Mouse (Mus musculus): ENCODE measurements around the gene Cfap206. TPM values are rescaled to one million over a fixed set of nuclear protein-coding genes. Genes with fewer than 3 reads are reported as not detected.
A peak's percentile ranks its signal among the peaks of the same experiment; 100 is the strongest.
"Not testable (repeated sequence)": the region's sequence is repeated elsewhere in the genome, so short reads cannot be mapped to it uniquely, and the experiment has no call there.

The Cfap206 gene
- polyA plus RNA-seq (2015; fragmentation: Nextera tagmentation; extraction: Ambion mirVana): 2.7 and 4.7 TPM in 2 replicates

DNA sequence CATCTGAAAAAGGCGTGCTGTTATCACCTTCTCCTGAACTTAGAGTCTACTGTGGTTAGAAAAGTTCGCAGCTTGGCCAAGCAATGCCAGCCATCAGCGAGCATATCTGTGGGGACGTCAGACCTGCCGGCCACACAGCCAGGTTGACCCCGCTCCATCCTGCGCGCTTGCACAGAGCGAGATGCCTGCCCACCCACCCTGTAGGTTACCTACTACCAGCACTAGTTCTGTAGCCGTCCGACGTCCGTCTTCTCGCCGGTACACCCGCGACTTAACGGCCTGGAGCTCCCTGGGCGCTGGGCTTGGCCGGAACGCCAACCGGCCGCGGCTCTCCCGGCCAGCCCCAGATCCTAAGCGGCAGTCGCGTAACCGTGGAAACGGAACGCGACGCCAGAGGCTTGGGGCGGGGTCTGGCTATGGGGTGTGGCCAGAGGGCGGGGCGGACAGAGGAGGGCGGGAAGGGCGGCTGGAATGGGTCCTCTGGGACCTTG, at the start of gene Cfap206:
TSS of gene Cfap206 (minus strand) at position 356 of the 491 bp plus-strand sequence.
- Histone ChIP-seq H3K27ac (no peak within 1 kb of the TSS), H3K9ac (peak within 1 kb of the TSS; percentile 72), H3K27me3 (peaks cover 3% of the 10 kb centered on the region; the same call in 1 of the 2 replicates), H3K4me1 (replicated peaks) (peaks cover 8% of the 10 kb centered on the region), H3K36me3 (no peaks in the 10 kb centered on the region), H3K9me3 (no peaks in the 10 kb centered on the region), H3K4me3 (peak within 1 kb of the TSS; percentile 52), H3K4me2 (peak within 1 kb of the TSS; percentile 83)
- WGBS: under 1% methylated on average over 38 of the region's 38 CpGs
- ATAC-seq (ENCODE audit: low FRiP score): peak; percentile 92

DNA sequence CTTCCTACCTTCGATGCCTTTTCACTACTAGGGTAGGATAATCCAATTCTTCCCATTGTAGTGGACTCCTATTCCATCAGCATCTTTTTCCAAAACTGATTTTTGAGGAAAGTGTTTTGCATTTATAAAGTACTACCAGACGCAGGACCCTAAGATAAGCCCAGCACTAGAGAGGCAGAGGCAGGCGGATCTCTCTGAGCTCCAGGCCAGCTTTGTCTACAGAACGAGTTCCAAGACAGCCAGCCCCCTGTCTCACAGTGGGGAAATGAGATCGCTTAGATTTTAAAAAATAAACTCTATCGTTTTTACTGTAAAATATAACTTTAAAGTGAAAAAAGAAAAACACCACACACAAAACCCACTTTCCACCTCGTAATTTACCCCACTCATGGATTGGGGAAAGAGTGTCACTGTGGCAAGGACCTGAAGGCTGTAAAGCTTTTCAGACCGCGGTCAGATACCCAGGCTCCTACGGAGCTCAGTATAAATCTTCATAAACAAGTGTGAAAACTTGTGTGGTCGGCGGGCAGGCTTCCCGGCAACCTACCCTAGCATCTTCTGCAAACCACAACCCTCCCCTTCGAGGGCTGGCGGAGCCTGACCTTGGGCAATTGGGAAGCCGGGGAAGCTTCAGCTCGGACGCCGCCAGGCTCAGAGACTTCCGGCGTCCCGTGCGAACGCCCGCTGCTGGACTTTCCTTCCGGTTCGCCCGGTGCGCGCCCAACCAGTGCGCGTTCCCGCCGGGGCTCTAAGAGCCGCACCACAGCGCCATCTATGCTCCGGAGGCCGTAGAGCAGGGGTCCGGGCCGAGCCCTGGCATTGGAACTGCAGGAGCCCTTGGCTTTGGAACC, 47.9 kb upstream of the Cfap206 start, which contains the start of gene Smim8:
TSS of gene Smim8 (minus strand) at position 747 of the 851 bp plus-strand sequence.
- 6% methylated on average over 40 of the region's 40 CpGs for WGBS
- Histone ChIP-seq H3K9me3 (no peaks in the 10 kb centered on the region), H3K4me2 (peak within 1 kb of the TSS; percentile 71), H3K27me3 (no peaks in the 10 kb centered on the region), H3K36me3 (no peaks in the 10 kb centered on the region), H3K4me3 (peak within 1 kb of the TSS; percentile 61), H3K9ac (peak within 1 kb of the TSS; percentile 75), H3K27ac (peak within 1 kb of the TSS; percentile 85), H3K4me1 (replicated peaks) (peaks cover 9% of the 10 kb centered on the region)
- peak; percentile 96 for ATAC-seq (ENCODE audit: low FRiP score)

- H3K9me3 ChIP-seq: no peaks in the 10 kb centered on the region
- H3K4me2 ChIP-seq: no peak overlapping the region
- H3K4me1 ChIP-seq (replicated peaks): peaks cover 10% of the 10 kb centered on the region
- H3K27me3 ChIP-seq: no peaks in the 10 kb centered on the region
- 19% methylated on average over 8 of the region's 8 CpGs for WGBS
- peak overlapping the region; percentile 31; the same call in 1 of the 2 replicates for H3K27ac ChIP-seq
- H3K36me3 ChIP-seq: peaks cover 27% of the 10 kb centered on the region
- ATAC-seq (ENCODE audit: low FRiP score): no peak
- H3K9ac ChIP-seq: no peak overlapping the region
- no peak overlapping the region for H3K4me3 ChIP-seq
These were observed 41.8 kb upstream of the Cfap206 start for GRCm38 (mm10) chr4:34771652-34772371.

DNA sequence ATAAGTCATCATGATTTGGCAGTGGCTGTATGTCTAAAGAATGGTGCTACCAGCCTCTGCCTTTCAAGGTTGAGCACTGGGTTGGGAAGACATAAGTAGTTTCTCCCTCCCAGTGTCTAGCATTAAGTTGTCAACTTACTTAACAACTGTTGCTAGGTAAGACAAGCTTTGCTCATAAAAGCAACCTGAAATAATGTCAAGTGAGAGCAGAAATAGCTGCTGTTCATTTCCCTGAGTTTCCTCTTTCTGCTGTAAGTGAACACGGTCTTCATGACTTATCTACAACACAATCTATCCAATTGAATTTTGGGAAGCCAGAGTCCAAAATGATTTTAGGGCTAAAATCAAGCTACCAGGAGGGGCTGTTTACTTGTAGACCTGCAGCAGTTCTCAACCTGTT, 26.2 kb upstream of the Cfap206 start, which contains the start of gene Gm136:
TSS of gene Gm136 (minus strand) at position 101 of the 400 bp plus-strand sequence.
- Histone ChIP-seq H3K4me3 (no peak within 1 kb of the TSS), H3K4me2 (no peak within 1 kb of the TSS), H3K27ac (no peak within 1 kb of the TSS), H3K36me3 (no peaks in the 10 kb centered on the region), H3K4me1 (replicated peaks) (no peaks in the 10 kb centered on the region), H3K9me3 (no peaks in the 10 kb centered on the region), H3K9ac (no peak within 1 kb of the TSS), H3K27me3 (no peaks in the 10 kb centered on the region)
- no peak for ATAC-seq (ENCODE audit: low FRiP score)
- 98% methylated on average over 1 of the region's 1 CpGs for WGBS

- WGBS: 70% methylated on average over 6 of the region's 6 CpGs
- ATAC-seq (ENCODE audit: low FRiP score): no peak
- Histone ChIP-seq H3K9ac (no peak overlapping the region), H3K27me3 (no peaks in the 10 kb centered on the region), H3K27ac (no peak overlapping the region), H3K4me3 (no peak overlapping the region), H3K4me2 (no peak overlapping the region), H3K4me1 (replicated peaks) (no peaks in the 10 kb centered on the region), H3K36me3 (no peaks in the 10 kb centered on the region), H3K9me3 (no peaks in the 10 kb centered on the region)
These were observed 19.2 kb upstream of the Cfap206 start for GRCm38 (mm10) chr4:34749236-34749635.

- Histone ChIP-seq H3K27ac (no peak overlapping the region), H3K4me1 (replicated peaks) (peaks cover 8% of the 10 kb centered on the region), H3K4me3 (no peak overlapping the region), H3K9me3 (no peaks in the 10 kb centered on the region), H3K4me2 (no peak overlapping the region), H3K9ac (no peak overlapping the region), H3K36me3 (no peaks in the 10 kb centered on the region), H3K27me3 (no peaks in the 10 kb centered on the region)
- no peak for ATAC-seq (ENCODE audit: low FRiP score)
- 78% methylated on average over 3 of the region's 3 CpGs for WGBS
These were observed 4.5 kb upstream of the Cfap206 start for GRCm38 (mm10) chr4:34734461-34734860.

DNA sequence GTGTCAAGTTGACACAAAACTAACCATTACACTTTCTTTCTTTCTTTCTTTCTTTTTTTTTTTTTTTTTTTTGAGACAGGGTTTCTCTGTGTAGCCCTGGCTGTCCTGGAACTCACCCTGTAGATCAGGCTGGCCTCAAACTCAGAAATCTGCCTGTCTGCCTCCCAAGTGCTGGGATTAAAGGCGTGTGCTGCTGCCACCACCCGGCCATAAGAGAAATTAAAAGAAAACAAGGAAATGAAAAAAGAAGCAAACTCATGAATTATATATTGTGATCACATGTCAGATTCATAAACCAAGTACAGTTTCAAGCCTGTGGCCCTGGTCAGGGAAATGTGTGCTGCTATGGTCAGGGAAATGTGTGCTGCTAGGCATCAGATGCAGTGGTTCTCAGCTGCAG, 3.4 kb upstream of the Cfap206 start:
- 37% methylated on average over 2 of the region's 2 CpGs for WGBS
- not testable (repeated sequence) for H3K9me3 ChIP-seq, H3K4me3 ChIP-seq

DNA sequence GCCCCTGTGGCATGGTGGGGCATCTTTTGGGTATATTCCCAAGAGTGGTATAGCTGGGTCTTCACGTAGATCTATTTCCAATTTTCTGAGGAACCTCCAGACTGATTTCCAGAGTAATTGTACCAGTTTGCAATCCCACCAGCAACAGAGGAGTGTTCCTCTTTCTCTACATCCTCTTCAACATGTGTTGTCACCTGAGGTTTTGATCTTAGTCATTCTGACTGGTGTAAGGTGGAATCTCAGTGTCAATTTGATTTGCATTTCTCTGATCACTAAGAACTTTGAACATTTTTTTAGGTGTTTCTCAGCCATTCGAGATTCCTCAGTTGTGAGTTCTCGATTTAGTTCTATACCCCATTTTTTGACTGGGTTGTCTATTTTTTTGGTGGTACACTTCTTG, 4.3 kb downstream of the Cfap206 start:
- WGBS: 90% methylated on average over 3 of the region's 3 CpGs
- not testable (repeated sequence) for H3K4me2 ChIP-seq; H3K27me3 ChIP-seq; H3K36me3 ChIP-seq; H3K9ac ChIP-seq; H3K4me1 ChIP-seq (replicated peaks); ATAC-seq (ENCODE audit: low FRiP score); H3K4me3 ChIP-seq; H3K27ac ChIP-seq; H3K9me3 ChIP-seq

More for the DNA sequence above, 3.4 kb upstream of the Cfap206 start:
- not testable (repeated sequence) for H3K9ac ChIP-seq; ATAC-seq (ENCODE audit: low FRiP score); H3K27me3 ChIP-seq; H3K4me2 ChIP-seq; H3K4me1 ChIP-seq (replicated peaks); H3K36me3 ChIP-seq; H3K27ac ChIP-seq

DNA sequence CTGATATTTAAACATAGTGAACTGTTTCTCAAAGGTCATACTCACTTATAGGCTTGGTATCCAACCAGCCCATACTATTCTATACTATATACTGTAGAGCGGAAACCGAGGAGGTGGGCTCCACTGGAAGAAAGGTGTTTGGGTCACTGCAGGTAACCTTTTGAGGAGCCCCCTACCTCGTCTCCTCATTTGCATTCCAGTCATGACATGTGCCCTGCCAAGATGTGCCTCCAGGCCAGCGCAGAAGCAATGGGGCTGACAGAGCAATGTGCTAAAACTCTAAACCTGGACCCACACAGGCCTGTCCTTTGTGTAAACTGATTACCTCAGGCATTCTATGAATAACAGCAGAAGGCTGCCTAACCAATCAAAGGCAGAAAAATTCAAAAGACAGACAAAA, 5.7 kb downstream of the Cfap206 start:
- Histone ChIP-seq H3K9me3 (peaks cover 1% of the 10 kb centered on the region; the same call in 1 of the 2 replicates), H3K4me1 (replicated peaks) (no peaks in the 10 kb centered on the region), H3K27me3 (peaks cover 3% of the 10 kb centered on the region; the same call in 1 of the 2 replicates), H3K27ac (no peak overlapping the region), H3K36me3 (no peaks in the 10 kb centered on the region), H3K9ac (no peak overlapping the region), H3K4me3 (no peak overlapping the region), H3K4me2 (no peak overlapping the region)
- no peak for ATAC-seq (ENCODE audit: low FRiP score)
- WGBS: 64% methylated on average over 4 of the region's 4 CpGs

GRCm38 (mm10) chr4:34723186-34723585, 6.8 kb downstream of the Cfap206 start:
- Histone ChIP-seq H3K9ac (no peak overlapping the region), H3K9me3 (peaks cover 3% of the 10 kb centered on the region; the same call in 1 of the 2 replicates), H3K4me2 (no peak overlapping the region), H3K4me1 (replicated peaks) (no peaks in the 10 kb centered on the region), H3K27me3 (peaks cover 3% of the 10 kb centered on the region; the same call in 1 of the 2 replicates), H3K4me3 (no peak overlapping the region), H3K27ac (no peak overlapping the region), H3K36me3 (no peaks in the 10 kb centered on the region)
- no peak for ATAC-seq (ENCODE audit: low FRiP score)
- 63% methylated on average over 4 of the region's 4 CpGs for WGBS

- Histone ChIP-seq H3K4me2 (no peak overlapping the region), H3K27ac (no peak overlapping the region), H3K9me3 (peaks cover 3% of the 10 kb centered on the region; the same call in 1 of the 2 replicates), H3K9ac (no peak overlapping the region), H3K4me1 (replicated peaks) (no peaks in the 10 kb centered on the region), H3K36me3 (no peaks in the 10 kb centered on the region), H3K27me3 (no peaks in the 10 kb centered on the region), H3K4me3 (no peak overlapping the region)
- WGBS: 91% methylated on average over 7 of the region's 7 CpGs
- ATAC-seq (ENCODE audit: low FRiP score): no peak
These were observed 9.7 kb downstream of the Cfap206 start for GRCm38 (mm10) chr4:34720127-34720895.
